Mouse (Mus musculus): ENCODE results near the gene Itih4. TPM values are rescaled to one million over a fixed set of nuclear protein-coding genes. Genes with fewer than 3 reads are reported as not detected.

Itih4 gene
- polyA plus RNA-seq, 1 experiment from 2014 or later: 7.7 TPM

DNA sequence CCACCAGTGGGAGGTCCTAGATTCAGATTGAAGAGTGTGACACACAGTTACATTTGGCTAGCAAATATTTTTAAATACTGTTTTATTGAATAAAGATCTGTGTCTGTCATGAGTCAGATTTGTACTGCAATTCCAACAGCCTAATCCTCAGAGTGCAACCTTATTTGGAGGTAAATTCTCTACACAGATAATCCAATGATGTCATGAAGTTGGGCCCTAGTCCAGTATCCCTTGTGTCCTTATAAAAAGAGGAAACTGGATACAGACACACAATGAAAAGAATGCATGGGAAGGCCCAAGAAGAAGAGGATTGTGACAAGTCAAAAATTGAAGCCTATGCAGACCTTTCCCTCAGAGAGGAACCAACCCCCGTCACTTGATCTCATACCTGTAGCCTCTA, 30.2 kb downstream of the Itih4 start:
- Histone ChIP-seq H3K4me2 (ENCODE audit: low read depth, low read length) (no peak overlapping the region), H3K4me1 (ENCODE audit: control insufficient read depth, insufficient read depth, low read length) (no peaks in the 10 kb centered on the region), H3K36me3 (ENCODE audit: control insufficient read depth, insufficient read depth, low read length) (no peaks in the 10 kb centered on the region), H3K4me3 (replicated peaks; ENCODE audit: low read length) (no peak overlapping the region), H3K27ac (ENCODE audit: low read length) (peak overlapping the region; percentile 48), H3K27me3 (ENCODE audit: control insufficient read depth, insufficient read depth, low read length) (no peaks in the 10 kb centered on the region), H3K9ac (ENCODE audit: low read length) (no peak overlapping the region), H3K9me3 (replicated peaks; ENCODE audit: control insufficient read depth, low read length) (no peaks in the 10 kb centered on the region)
- 69% methylated on average over 1 of the region's 1 CpGs for WGBS
- peak; percentile 21; the same call in 1 of the 2 replicates for ATAC-seq (ENCODE audit: insufficient read depth, low FRiP score)

DNA sequence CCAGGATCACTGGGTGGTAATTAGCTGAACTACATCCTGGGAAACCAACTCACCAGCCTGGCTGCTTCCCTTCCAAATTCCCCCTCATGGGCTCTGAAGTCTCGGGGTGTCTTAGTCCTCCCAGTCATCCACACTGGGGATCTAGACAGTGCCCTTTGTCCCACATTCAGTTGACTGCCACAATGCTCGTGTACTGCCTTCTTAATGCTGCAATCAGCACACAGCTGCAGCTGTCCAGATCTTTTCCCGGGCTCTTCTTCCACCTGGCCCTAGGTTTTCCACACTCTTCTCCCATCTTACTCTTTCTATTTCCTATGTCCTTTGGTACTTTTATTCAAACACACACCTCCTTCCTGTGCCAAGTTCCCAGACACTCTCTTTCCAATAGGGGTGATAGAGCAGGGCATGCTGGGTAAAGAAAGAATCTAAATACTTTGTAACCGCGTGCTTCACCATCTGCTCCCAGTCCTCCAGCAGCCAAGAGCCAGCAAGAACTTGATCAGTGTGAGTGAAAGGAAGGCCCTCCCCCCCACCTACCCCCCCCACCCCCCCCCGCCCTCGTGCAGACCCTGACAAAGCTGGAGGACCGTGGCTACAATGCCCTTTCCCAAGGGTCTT, 35.9 kb downstream of the Itih4 start:
- 54% methylated on average over 8 of the region's 8 CpGs for WGBS
- Histone ChIP-seq H3K36me3 (ENCODE audit: control insufficient read depth, insufficient read depth, low read length) (no peaks in the 10 kb centered on the region), H3K27me3 (ENCODE audit: control insufficient read depth, insufficient read depth, low read length) (no peaks in the 10 kb centered on the region), H3K4me1 (ENCODE audit: control insufficient read depth, insufficient read depth, low read length) (no peaks in the 10 kb centered on the region; the same call in 1 of the 2 replicates), H3K27ac (ENCODE audit: low read length) (no peak overlapping the region), H3K9me3 (replicated peaks; ENCODE audit: control insufficient read depth, low read length) (no peaks in the 10 kb centered on the region), H3K4me3 (replicated peaks; ENCODE audit: low read length) (no peak overlapping the region), H3K9ac (ENCODE audit: low read length) (no peak overlapping the region), H3K4me2 (ENCODE audit: low read depth, low read length) (no peak overlapping the region)
- ATAC-seq (ENCODE audit: insufficient read depth, low FRiP score): no peak

DNA sequence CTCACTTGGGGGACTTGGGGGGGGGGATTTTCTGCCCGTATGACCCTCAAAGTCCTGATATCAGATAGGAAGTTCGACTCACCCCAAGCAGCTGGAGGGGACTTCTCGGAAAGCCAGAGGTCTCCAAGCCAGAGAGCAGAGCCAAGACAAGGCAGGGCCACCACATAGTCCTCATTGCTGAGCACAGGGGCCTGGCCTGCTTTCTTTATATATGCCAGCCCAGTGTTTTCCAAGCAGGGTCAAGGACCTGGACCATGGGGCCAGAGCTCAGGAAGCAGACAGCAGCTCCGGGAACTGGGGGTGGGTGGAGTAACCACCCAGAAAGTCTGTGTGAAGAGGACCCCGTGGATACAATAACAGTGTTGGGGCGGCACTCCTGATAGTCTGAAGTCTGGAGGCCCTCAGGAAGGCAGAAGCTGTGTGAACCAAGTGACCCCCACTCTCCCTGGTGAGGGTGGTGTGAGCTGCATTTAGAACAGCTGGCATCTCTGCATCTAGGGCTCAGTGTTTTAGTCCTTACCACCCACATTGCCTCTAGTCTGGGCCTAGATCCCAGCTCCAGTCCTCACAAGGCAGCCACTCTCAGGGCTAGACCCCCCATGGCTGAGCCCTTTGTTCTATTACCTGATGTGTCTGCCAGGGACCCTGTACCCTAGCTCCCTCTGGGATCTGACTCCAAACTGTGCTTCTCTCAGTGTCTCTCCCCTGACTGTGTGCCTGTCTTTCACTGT, 37.3 kb downstream of the Itih4 start, which contains the start of gene Itih3:
Itih3 (minus strand) TSS at position 386 of the 731 bp plus-strand sequence.
- WGBS: 54% methylated on average over 6 of the region's 6 CpGs
- Histone ChIP-seq H3K27ac (ENCODE audit: low read length) (no peak within 1 kb of the TSS), H3K27me3 (ENCODE audit: control insufficient read depth, insufficient read depth, low read length) (no peaks in the 10 kb centered on the region), H3K9me3 (replicated peaks; ENCODE audit: control insufficient read depth, low read length) (no peaks in the 10 kb centered on the region), H3K4me2 (ENCODE audit: low read depth, low read length) (no peak within 1 kb of the TSS), H3K36me3 (ENCODE audit: control insufficient read depth, insufficient read depth, low read length) (no peaks in the 10 kb centered on the region), H3K4me3 (replicated peaks; ENCODE audit: low read length) (no peak within 1 kb of the TSS), H3K9ac (ENCODE audit: low read length) (no peak within 1 kb of the TSS), H3K4me1 (ENCODE audit: control insufficient read depth, insufficient read depth, low read length) (no peaks in the 10 kb centered on the region; the same call in 1 of the 2 replicates)
- no peak for ATAC-seq (ENCODE audit: insufficient read depth, low FRiP score)

DNA sequence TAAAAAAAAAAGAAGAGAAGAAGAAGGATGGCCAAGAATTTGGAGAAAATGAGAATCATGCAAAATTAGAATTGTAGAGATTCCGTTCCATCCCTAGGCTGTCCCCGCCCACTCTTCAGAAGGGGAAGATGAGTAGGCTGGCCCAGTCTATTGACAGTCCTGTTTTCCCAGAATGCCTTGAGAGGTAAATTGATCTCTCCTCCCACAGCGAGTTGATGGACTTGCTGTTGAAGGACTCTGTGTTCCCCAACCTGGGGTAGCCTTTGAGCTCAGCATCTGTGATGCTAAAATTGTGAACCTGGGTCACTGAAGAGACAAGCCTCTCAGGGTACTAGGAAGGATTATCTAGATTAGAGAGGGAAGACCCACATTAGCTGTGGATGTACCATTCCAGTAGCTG, 39.2 kb downstream of the Itih4 start:
- H3K27me3 ChIP-seq (ENCODE audit: control insufficient read depth, insufficient read depth, low read length): no peaks in the 10 kb centered on the region
- no peak for ATAC-seq (ENCODE audit: insufficient read depth, low FRiP score)
- H3K36me3 ChIP-seq (ENCODE audit: control insufficient read depth, insufficient read depth, low read length): no peaks in the 10 kb centered on the region
- no peak overlapping the region for H3K4me2 ChIP-seq (ENCODE audit: low read depth, low read length)
- no peak overlapping the region for H3K4me3 ChIP-seq (replicated peaks; ENCODE audit: low read length)
- no peak overlapping the region for H3K27ac ChIP-seq (ENCODE audit: low read length)
- no peaks in the 10 kb centered on the region; the same call in 1 of the 2 replicates for H3K4me1 ChIP-seq (ENCODE audit: control insufficient read depth, insufficient read depth, low read length)
- H3K9me3 ChIP-seq (replicated peaks; ENCODE audit: control insufficient read depth, low read length): no peaks in the 10 kb centered on the region
- WGBS: 84% methylated on average over 3 of the region's 3 CpGs
- no peak overlapping the region for H3K9ac ChIP-seq (ENCODE audit: low read length)

DNA sequence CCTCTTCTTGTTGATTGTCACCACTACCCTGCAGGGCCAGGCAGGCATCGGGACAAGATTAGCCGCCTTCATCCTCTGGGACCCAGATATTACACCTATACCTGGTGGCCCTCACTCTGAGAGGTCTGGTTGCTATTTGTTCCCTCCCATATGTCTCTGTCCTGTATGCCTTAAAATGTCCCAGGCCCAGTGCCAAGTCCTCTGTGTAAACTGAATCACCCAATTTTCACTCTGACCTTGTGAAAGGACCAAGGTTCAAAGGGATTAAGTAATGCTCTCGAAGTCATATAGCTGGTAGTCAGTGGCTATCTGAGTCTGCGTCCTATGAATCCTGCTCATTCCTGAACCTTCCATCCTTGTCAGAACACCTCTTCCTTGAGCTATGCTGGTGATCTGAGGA, 44.1 kb downstream of the Itih4 start:
- WGBS: 82% methylated on average over 4 of the region's 4 CpGs
- ATAC-seq (ENCODE audit: insufficient read depth, low FRiP score): no peak
- H3K4me3 ChIP-seq (replicated peaks; ENCODE audit: low read length): no peak overlapping the region

DNA sequence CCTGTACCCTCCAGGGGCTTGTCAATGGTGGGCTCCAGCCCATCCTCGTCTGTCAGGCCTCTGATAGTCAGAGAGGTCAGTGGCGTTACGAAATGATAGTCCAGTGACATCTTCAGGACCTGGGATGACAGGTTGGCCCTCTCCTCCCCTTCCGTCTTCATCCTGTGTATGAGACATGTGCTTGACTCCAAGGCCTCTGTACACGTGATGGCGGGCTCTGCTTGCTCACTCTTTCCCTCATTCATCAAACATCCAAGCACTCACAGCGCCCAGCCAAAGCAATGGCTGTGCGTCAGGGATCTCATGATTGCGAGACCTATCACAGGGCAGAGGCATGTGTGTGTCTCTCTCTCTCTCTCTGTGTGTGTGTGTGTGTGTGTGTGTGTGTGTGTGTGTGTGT, 47.1 kb downstream of the Itih4 start:
- Histone ChIP-seq H3K27ac (ENCODE audit: low read length) (no peak overlapping the region), H3K4me3 (replicated peaks; ENCODE audit: low read length) (no peak overlapping the region), H3K4me2 (ENCODE audit: low read depth, low read length) (no peak overlapping the region), H3K27me3 (ENCODE audit: control insufficient read depth, insufficient read depth, low read length) (no peaks in the 10 kb centered on the region), H3K4me1 (ENCODE audit: control insufficient read depth, insufficient read depth, low read length) (no peaks in the 10 kb centered on the region), H3K36me3 (ENCODE audit: control insufficient read depth, insufficient read depth, low read length) (no peaks in the 10 kb centered on the region), H3K9ac (ENCODE audit: low read length) (no peak overlapping the region), H3K9me3 (replicated peaks; ENCODE audit: control insufficient read depth, low read length) (no peaks in the 10 kb centered on the region)
- 77% methylated on average over 9 of the region's 9 CpGs for WGBS
- no peak for ATAC-seq (ENCODE audit: insufficient read depth, low FRiP score)

More for the DNA sequence above, 44.1 kb downstream of the Itih4 start:
- H3K27ac ChIP-seq (ENCODE audit: low read length): no peak overlapping the region
- no peaks in the 10 kb centered on the region for H3K4me1 ChIP-seq (ENCODE audit: control insufficient read depth, insufficient read depth, low read length)
- H3K4me2 ChIP-seq (ENCODE audit: low read depth, low read length): no peak overlapping the region
- no peaks in the 10 kb centered on the region for H3K27me3 ChIP-seq (ENCODE audit: control insufficient read depth, insufficient read depth, low read length)
- H3K36me3 ChIP-seq (ENCODE audit: control insufficient read depth, insufficient read depth, low read length): no peaks in the 10 kb centered on the region
- H3K9ac ChIP-seq (ENCODE audit: low read length): no peak overlapping the region
- H3K9me3 ChIP-seq (replicated peaks; ENCODE audit: control insufficient read depth, low read length): no peaks in the 10 kb centered on the region

DNA sequence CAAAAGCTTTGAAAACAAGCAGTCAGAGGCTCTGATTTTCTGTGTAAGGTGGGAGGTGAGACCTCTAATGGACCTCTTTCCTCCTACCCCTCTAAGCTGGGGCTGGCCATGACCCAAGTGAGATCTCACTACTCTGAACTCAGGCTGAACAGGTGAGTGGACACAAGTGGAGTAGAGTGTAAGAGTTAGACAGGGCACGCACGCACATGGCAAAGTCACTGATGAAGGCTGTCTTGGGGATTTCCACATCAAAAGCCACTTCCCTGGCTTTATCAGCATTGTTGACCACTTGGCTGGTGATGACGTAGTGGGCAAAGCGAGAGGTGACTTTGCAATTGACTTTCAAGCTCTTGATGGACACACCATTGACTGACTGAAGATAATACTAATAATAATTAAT, 56.0 kb downstream of the Itih4 start:
- Histone ChIP-seq H3K27me3 (ENCODE audit: control insufficient read depth, insufficient read depth, low read length) (no peaks in the 10 kb centered on the region), H3K4me3 (replicated peaks; ENCODE audit: low read length) (no peak overlapping the region), H3K36me3 (ENCODE audit: control insufficient read depth, insufficient read depth, low read length) (no peaks in the 10 kb centered on the region), H3K4me2 (ENCODE audit: low read depth, low read length) (no peak overlapping the region), H3K4me1 (ENCODE audit: control insufficient read depth, insufficient read depth, low read length) (no peaks in the 10 kb centered on the region), H3K27ac (ENCODE audit: low read length) (no peak overlapping the region), H3K9me3 (replicated peaks; ENCODE audit: control insufficient read depth, low read length) (no peaks in the 10 kb centered on the region), H3K9ac (ENCODE audit: low read length) (no peak overlapping the region)
- no peak for ATAC-seq (ENCODE audit: insufficient read depth, low FRiP score)
- WGBS: 83% methylated on average over 4 of the region's 4 CpGs

DNA sequence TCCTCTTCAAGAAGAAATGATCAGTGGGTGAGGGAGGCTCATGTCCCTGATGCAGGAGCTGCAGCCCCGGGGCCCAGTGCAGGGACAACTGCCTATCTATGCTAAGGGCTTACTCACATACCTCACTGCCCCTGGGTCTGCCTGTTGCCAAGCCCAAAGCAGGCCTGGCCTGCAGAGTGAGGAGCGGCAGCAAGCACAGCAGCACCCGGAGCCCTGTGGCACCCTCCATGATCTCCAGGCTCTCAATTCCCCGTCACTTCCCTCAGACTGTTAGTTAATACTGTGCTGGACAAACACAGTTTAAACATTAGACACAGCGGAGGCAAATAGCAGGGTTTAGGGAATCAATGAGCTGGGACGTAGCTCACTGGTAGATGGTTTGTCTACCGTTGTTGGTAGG, 56.8 kb downstream of the Itih4 start, which contains the start of gene Itih1:
Itih1 (minus strand) TSS at position 252 of the 400 bp plus-strand sequence.
- no peak for ATAC-seq (ENCODE audit: insufficient read depth, low FRiP score)
- Histone ChIP-seq H3K4me2 (ENCODE audit: low read depth, low read length) (no peak within 1 kb of the TSS), H3K27me3 (ENCODE audit: control insufficient read depth, insufficient read depth, low read length) (no peaks in the 10 kb centered on the region), H3K9me3 (replicated peaks; ENCODE audit: control insufficient read depth, low read length) (no peaks in the 10 kb centered on the region), H3K4me1 (ENCODE audit: control insufficient read depth, insufficient read depth, low read length) (no peaks in the 10 kb centered on the region), H3K4me3 (replicated peaks; ENCODE audit: low read length) (no peak within 1 kb of the TSS), H3K9ac (ENCODE audit: low read length) (no peak within 1 kb of the TSS), H3K27ac (ENCODE audit: low read length) (no peak within 1 kb of the TSS), H3K36me3 (ENCODE audit: control insufficient read depth, insufficient read depth, low read length) (no peaks in the 10 kb centered on the region)
- 64% methylated on average over 7 of the region's 7 CpGs for WGBS

DNA sequence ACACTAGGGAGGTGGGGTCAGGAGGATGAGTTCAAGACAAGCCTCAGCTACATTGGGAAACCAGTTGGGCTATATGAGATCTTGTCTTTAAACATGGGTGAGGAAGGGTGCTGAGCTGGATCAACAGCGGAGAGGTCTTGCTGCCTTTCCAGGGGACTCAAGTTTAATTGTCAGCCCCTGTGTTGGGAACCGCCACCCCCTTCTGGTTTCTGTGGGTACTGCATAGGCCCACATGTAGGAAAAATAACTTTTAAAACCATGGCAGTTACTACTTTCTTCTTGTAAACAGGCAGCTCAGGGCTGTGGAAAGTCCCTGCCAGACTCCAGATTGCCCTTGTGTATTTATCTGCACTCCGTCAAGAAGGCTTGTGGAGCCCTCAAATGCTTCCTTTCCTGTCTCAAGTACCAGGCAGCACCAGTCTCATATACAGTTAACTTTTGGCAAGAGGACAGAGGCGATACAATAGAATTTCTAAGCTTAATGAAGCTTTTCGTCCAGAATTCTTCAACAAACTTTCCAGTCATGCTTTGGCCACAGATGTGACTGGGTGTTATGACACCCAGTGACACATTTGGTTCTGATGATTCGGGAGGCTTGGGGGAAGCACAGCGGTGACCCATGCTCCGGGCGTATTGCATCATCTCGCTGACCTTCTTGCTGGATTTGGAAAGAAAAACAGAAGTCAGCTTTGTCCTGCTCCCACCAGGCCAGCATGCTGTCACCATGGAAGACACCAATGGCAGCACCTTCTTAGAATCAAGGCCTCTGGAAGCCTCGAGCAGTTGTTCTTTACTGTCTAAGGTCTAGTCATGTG, 57.8 kb downstream of the Itih4 start:
- H3K9ac ChIP-seq (ENCODE audit: low read length): no peak overlapping the region
- H3K4me2 ChIP-seq (ENCODE audit: low read depth, low read length): no peak overlapping the region
- H3K36me3 ChIP-seq (ENCODE audit: control insufficient read depth, insufficient read depth, low read length): no peaks in the 10 kb centered on the region
- H3K27me3 ChIP-seq (ENCODE audit: control insufficient read depth, insufficient read depth, low read length): no peaks in the 10 kb centered on the region
- ATAC-seq (ENCODE audit: insufficient read depth, low FRiP score): no peak
- H3K27ac ChIP-seq (ENCODE audit: low read length): no peak overlapping the region
- no peaks in the 10 kb centered on the region for H3K9me3 ChIP-seq (replicated peaks; ENCODE audit: control insufficient read depth, low read length)
- no peaks in the 10 kb centered on the region for H3K4me1 ChIP-seq (ENCODE audit: control insufficient read depth, insufficient read depth, low read length)
- H3K4me3 ChIP-seq (replicated peaks; ENCODE audit: low read length): no peak overlapping the region
- 58% methylated on average over 11 of the region's 11 CpGs for WGBS
